Mouse (Mus musculus) forebrain, embryonic 15.5 days (tissue): ENCODE measurements around the gene Gnaz. TPM values are rescaled to one million over a fixed set of nuclear protein-coding genes. Genes with fewer than 3 reads are reported as not detected.
"Not testable (repeated sequence)": the region's sequence is repeated elsewhere in the genome, so short reads cannot be mapped to it uniquely, and the experiment has no call there.

Experiments used
- ATAC-seq: fragments of 200-750 bp; cut with Nextera tagmentation; replicated peaks from 2 replicates; pipeline ENCODE4 v1.8.0; 2017; ENCODE audit warnings: mild to moderate bottlenecking, moderate TSS enrichment, moderate library complexity
- H3K27ac ChIP-seq: fragments of 300-500 bp; sonication (generic); replicated peaks from 2 replicates; pipeline ENCODE4 v1.5.1; 2015; ENCODE audit warnings: mild to moderate bottlenecking, inconsistent platforms
- H3K27me3 ChIP-seq: fragments of 300-500 bp; sonication (generic); 2 replicates; pipeline ENCODE4 v1.6.1; 2015; ENCODE audit warnings: inconsistent platforms
- H3K36me3 ChIP-seq: fragments of 300-500 bp; sonication (generic); 2 replicates; pipeline ENCODE4 v1.6.1; 2015; ENCODE audit warnings: mild to moderate bottlenecking, inconsistent platforms
- H3K4me1 ChIP-seq: fragments of 300-500 bp; sonication (generic); 2 replicates; pipeline ENCODE4 v1.6.1; 2015; ENCODE audit warnings: inconsistent platforms
- H3K4me2 ChIP-seq: fragments of 300-500 bp; sonication (generic); replicated peaks from 2 replicates; pipeline ENCODE4 v1.6.1; 2015; ENCODE audit warnings: mild to moderate bottlenecking, inconsistent platforms
- H3K4me3 ChIP-seq: fragments of 300-500 bp; sonication (generic); 2 replicates; pipeline ENCODE4 v1.5.1; 2015; ENCODE audit warnings: mild to moderate bottlenecking, inconsistent platforms
- H3K9ac ChIP-seq: fragments of 300-500 bp; sonication (generic); replicated peaks from 2 replicates; pipeline ENCODE4 v1.6.1; 2015; ENCODE audit warnings: mild to moderate bottlenecking, inconsistent platforms
- H3K9me3 ChIP-seq: fragments of 300-500 bp; sonication (generic); 2 replicates; pipeline ENCODE4 v1.6.1; 2016; ENCODE audit warnings: inconsistent platforms
- whole genome bisulfite sequencing: fragments of 180-500 bp; shearing (Covaris S2); methylation state at CpG from one replicate; pipeline ENCODE4 v1.1.7; 2015; ENCODE audit warnings: mixed read lengths; 5-methylcytosine and 5-hydroxymethylcytosine counted together
- polyA plus RNA-seq: library from polyadenylated mRNA; unstranded; fragments of >200 nt; fragmentation: Nextera tagmentation; extraction: Ambion mirVana; gene quantifications from 2 replicates; pipeline ENCODE4 v1.2.1, GENCODE M21; 2015

Gene Gnaz
- polyA plus RNA-seq, 1 experiment from 2014 or later, result 44.9 TPM

DNA sequence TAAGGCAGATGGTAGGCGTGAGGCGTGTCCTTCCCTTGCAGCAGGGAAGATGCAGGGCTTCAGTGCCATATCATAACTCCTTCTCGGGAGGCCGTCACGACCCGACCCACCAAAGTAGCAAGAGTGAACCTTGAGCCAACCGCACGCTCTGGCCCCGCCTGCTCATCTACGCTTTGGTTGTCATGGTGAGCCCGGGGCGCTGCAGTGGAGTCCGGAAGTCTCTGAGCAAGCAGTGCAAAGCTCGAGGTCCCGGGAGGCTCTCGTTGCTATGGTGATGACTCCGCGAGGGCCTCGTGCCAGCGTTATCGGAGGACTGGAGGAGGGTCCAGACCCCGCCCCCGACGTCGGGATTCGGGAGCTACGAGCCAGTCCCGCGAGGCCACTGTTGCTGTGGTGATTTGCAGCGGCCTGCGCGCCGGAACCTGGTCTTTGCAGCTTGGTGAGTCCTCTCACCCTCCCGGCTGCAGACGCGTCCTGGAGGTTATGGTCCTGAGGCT is 70.0 kb downstream of the Gnaz start, which contains the start of gene Rab36:
TSS of gene Rab36 (plus strand) at position 176 of the 497 bp plus-strand sequence.
- Histone ChIP-seq H3K27ac (peak within 1 kb of the TSS; percentile 60), H3K4me2 (peak within 1 kb of the TSS; percentile 74), H3K27me3 (no peaks in the 10 kb centered on the region), H3K9ac (peak within 1 kb of the TSS; percentile 48), H3K9me3 (no peaks in the 10 kb centered on the region), H3K4me1 (peaks cover 30% of the 10 kb centered on the region), H3K4me3 (peak within 1 kb of the TSS; percentile 43), H3K36me3 (no peaks in the 10 kb centered on the region)
- under 1% methylated on average over 36 of the region's 36 CpGs for WGBS
- ATAC-seq, result peak; percentile 92

DNA sequence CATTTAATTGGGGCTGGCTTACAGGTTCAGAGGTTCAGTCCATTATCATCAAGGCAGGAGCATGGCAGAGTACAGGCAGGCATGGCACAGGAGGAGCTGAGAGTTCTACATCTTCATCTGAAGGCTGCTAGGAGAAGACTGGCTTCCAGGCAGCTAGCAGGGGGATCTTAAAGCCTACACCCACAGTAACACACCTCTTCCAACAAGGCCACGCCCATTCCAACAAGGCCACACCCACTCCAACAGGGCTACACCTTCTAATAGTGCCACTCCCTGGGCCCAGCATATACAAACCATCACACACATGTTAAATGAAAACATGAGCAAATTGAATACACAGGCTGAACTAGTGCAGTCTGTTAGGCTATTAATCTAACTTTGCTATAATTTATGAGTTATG is 75.1 kb downstream of the Gnaz start:
- H3K27me3 ChIP-seq, H3K36me3 ChIP-seq, H3K4me2 ChIP-seq, H3K27ac ChIP-seq, ATAC-seq, H3K9ac ChIP-seq, H3K9me3 ChIP-seq, H3K4me3 ChIP-seq, H3K4me1 ChIP-seq: not testable (repeated sequence)
- WGBS, result 13% methylated on average over 1 of the region's 1 CpGs

DNA sequence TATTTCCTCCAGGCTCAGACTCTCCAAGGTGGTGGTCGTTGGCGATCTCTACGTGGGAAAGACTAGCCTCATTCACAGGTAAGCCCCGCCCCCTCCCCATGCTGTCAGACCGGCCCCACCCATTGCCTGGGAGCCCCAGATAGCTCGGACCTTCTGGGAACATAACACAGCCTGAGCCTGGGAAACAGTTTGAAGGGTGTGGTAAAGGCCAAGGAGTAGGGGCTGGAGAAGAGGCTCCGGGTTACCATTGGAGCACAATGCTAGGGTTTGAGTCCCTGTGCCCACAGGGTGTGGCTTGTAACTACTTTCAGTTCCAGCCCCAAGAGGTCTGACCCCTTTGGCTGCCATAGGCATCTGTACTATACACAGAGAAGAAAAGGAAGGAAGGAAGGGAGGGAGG is 77.5 kb downstream of the Gnaz start:
- H3K4me2 ChIP-seq, result no peak overlapping the region
- 46% methylated on average over 7 of the region's 7 CpGs for WGBS
- no peak overlapping the region for H3K9ac ChIP-seq
- H3K36me3 ChIP-seq, result no peaks in the 10 kb centered on the region
- ATAC-seq, result no peak
- H3K4me1 ChIP-seq, result no peaks in the 10 kb centered on the region
- no peak overlapping the region for H3K27ac ChIP-seq
- no peak overlapping the region for H3K4me3 ChIP-seq
- H3K9me3 ChIP-seq, result no peaks in the 10 kb centered on the region
- no peaks in the 10 kb centered on the region for H3K27me3 ChIP-seq

DNA sequence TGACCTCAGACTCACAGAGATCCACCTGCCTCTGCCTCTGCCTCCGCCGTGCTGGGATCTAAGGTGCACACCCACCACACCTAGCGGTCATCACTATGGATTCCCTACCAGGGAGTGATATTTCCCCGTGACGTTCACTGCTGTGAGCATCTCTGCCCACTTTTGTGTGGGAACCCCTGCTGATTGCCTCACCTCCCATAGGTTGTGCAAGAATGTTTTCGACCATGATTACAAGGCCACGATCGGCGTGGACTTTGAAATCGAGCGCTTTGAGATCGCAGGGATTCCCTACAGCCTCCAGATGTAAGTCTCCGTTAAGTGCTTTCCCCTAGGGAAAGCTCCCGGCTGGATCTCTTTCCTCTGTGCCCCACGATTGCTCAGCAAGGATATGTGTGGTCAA is 78.9 kb downstream of the Gnaz start:
- H3K4me2 ChIP-seq, result no peak overlapping the region
- no peak overlapping the region for H3K4me3 ChIP-seq
- no peaks in the 10 kb centered on the region for H3K27me3 ChIP-seq
- no peak overlapping the region for H3K27ac ChIP-seq
- no peaks in the 10 kb centered on the region for H3K36me3 ChIP-seq
- H3K4me1 ChIP-seq, result no peaks in the 10 kb centered on the region
- no peak overlapping the region for H3K9ac ChIP-seq
- H3K9me3 ChIP-seq, result no peaks in the 10 kb centered on the region
- WGBS, result 92% methylated on average over 15 of the region's 15 CpGs
- ATAC-seq, result no peak

DNA sequence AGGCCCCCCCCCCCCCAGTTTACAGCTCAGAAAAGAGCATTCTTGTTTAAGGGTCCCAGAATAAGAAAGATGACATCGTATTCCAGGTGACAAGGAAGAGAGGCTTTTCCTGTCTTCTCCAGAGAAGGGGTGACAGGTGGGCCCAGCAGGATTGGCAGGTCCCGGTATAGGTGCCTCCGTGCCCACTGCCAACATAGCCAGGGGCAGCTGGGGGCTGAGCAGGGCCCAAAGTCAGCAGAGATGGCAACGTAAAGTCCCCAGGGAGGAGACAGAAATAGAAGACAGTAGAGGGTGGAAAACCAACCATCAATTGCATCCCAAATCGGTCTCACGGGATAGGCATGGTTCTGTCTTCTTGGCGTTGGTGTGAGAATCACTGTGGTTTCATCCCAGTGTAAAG is 81.7 kb downstream of the Gnaz start:
- no peaks in the 10 kb centered on the region for H3K27me3 ChIP-seq
- no peaks in the 10 kb centered on the region for H3K9me3 ChIP-seq
- no peaks in the 10 kb centered on the region for H3K36me3 ChIP-seq
- H3K4me2 ChIP-seq, result no peak overlapping the region
- H3K4me1 ChIP-seq, result no peaks in the 10 kb centered on the region
- 92% methylated on average over 7 of the region's 7 CpGs for WGBS
- no peak for ATAC-seq
- H3K9ac ChIP-seq, result no peak overlapping the region
- H3K27ac ChIP-seq, result no peak overlapping the region
- H3K4me3 ChIP-seq, result no peak overlapping the region

DNA sequence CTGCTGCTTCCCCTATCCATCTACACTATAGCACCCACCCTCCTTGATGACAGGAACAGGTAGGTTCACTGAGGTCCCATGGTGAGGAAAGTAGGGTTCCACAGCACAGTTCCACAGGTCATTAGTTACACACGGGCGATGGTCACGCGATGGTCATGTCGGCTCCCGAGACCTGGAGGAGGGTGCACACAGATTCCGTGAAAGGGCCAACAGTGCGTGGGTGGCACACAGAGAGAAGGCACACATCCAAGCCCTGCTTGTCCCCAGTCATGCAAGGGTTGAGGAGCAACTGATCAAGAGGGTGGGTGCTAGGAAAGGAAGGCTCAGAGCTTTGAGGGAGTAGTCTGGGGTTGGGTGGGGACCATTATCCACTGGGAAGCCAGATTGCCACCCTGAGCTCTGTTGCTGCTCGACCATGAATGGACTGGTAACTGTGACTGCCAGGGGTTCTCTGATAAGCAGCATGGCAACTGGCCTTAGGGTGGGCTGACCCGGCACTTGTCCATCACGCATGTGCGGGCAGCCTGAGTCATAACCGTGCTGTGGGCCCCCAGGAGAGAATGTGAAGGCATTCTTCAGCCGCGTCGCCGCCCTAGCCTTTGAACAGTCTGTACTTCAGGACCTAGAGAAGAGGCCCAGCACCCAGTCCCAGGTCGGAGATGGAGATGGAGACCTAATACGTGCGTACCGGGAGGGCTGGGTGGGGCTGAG is 84.5 kb downstream of the Gnaz start:
- H3K9ac ChIP-seq, result no peak overlapping the region
- no peaks in the 10 kb centered on the region for H3K27me3 ChIP-seq
- H3K4me2 ChIP-seq, result no peak overlapping the region
- H3K4me3 ChIP-seq, result no peak overlapping the region
- ATAC-seq, result no peak
- WGBS, result 92% methylated on average over 21 of the region's 21 CpGs
- peaks cover 5% of the 10 kb centered on the region for H3K4me1 ChIP-seq
- H3K9me3 ChIP-seq, result no peaks in the 10 kb centered on the region
- H3K27ac ChIP-seq, result no peak overlapping the region
- H3K36me3 ChIP-seq, result no peaks in the 10 kb centered on the region

DNA sequence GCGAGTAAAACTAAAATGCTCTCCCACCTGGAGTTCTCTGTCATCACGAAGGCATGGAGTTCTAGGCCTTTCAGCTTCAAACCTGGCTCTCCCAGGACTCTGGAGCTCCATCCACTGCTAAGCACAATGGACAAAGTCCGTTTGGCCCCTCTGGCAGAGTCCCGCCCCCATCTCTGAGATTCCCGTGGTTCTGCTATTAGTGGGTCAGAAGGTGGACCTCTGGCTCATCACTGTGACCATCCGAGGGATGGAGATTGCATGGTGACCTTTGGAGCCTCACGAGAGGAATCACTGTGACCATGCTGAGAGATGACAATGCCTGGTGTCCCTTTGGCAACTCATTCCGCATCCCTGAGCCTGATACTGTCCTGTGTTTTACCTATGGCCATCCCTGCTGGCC is 85.9 kb downstream of the Gnaz start:
- Histone ChIP-seq H3K4me2 (no peak overlapping the region), H3K9ac (no peak overlapping the region), H3K4me3 (no peak overlapping the region), H3K36me3 (no peaks in the 10 kb centered on the region), H3K27ac (no peak overlapping the region), H3K9me3 (no peaks in the 10 kb centered on the region), H3K4me1 (peaks cover 6% of the 10 kb centered on the region), H3K27me3 (no peaks in the 10 kb centered on the region)
- no peak for ATAC-seq
- 87% methylated on average over 8 of the region's 8 CpGs for WGBS

DNA sequence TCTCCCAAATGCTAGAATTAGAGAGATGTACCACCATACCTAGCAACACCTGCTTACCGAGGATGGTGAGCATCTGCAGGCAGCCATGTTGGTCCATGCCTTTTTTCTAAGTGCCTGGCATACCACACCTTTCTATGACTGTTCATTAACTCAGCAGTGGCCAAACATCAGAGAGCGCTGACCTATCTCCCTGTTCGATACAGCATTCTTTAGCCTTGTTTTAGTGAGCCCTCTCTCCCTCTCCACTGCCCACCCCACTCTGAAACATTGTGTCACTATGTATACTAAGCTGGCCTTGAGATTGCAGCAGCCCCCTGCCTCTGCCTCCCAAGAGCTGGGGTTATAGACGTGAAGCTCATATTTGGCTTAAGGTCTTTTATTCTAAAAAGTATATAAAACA is 86.7 kb downstream of the Gnaz start:
- no peaks in the 10 kb centered on the region for H3K9me3 ChIP-seq
- no peak overlapping the region for H3K4me2 ChIP-seq
- ATAC-seq, result no peak
- H3K27me3 ChIP-seq, result no peaks in the 10 kb centered on the region
- no peaks in the 10 kb centered on the region for H3K36me3 ChIP-seq
- peaks cover 7% of the 10 kb centered on the region for H3K4me1 ChIP-seq
- no peak overlapping the region for H3K4me3 ChIP-seq
- H3K27ac ChIP-seq, result no peak overlapping the region
- no peak overlapping the region for H3K9ac ChIP-seq
- 87% methylated on average over 4 of the region's 4 CpGs for WGBS

DNA sequence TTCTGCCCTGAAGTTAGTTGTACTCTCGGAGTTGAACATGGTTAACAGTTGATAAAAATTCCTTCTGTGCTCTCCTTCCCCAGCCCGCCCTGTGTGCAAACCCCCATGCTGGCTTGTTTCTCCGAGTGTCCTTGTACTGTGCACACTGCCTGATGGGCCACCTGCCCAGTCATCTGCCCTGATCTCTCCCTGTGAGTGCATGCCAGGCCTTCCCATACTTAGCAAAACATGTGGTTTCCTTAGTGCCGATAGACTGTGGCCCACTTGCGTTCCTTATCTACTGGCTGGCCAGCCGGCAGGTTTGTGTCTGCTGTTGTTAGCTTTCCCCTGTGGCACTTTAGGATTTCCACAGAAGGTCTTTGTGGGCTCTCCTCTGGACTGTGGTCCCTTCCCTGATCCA is 87.1 kb downstream of the Gnaz start:
- no peak overlapping the region for H3K9ac ChIP-seq
- peaks cover 10% of the 10 kb centered on the region for H3K4me1 ChIP-seq
- H3K27me3 ChIP-seq, result no peaks in the 10 kb centered on the region
- no peak overlapping the region for H3K27ac ChIP-seq
- H3K4me3 ChIP-seq, result no peak overlapping the region
- no peaks in the 10 kb centered on the region for H3K9me3 ChIP-seq
- H3K36me3 ChIP-seq, result no peaks in the 10 kb centered on the region
- ATAC-seq, result no peak
- no peak overlapping the region for H3K4me2 ChIP-seq
- 79% methylated on average over 6 of the region's 6 CpGs for WGBS

DNA sequence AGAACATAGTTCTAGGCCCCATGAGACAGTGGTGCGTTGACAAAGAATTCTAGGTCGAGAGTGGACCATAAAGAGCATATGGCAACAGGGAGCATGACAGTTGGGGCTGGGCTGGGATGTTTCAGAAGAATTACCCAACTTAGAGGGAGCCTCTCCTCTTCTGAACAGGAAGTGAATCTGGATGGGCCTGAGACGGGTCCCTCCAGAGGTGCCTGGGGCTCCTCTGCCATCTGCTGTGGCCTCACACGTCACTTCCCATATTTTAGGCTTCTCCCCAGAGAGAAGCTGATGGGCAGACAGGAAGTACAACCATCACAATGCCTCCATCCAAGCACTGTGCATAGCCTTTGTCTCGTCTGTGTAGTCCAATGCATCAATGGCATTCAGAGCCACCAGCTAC is 88.7 kb downstream of the Gnaz start:
- Histone ChIP-seq H3K27ac (no peak overlapping the region), H3K36me3 (no peaks in the 10 kb centered on the region), H3K27me3 (no peaks in the 10 kb centered on the region), H3K4me2 (no peak overlapping the region), H3K4me1 (peaks cover 20% of the 10 kb centered on the region), H3K9ac (no peak overlapping the region), H3K4me3 (no peak overlapping the region), H3K9me3 (no peaks in the 10 kb centered on the region)
- ATAC-seq, result no peak
- WGBS, result 79% methylated on average over 5 of the region's 5 CpGs

DNA sequence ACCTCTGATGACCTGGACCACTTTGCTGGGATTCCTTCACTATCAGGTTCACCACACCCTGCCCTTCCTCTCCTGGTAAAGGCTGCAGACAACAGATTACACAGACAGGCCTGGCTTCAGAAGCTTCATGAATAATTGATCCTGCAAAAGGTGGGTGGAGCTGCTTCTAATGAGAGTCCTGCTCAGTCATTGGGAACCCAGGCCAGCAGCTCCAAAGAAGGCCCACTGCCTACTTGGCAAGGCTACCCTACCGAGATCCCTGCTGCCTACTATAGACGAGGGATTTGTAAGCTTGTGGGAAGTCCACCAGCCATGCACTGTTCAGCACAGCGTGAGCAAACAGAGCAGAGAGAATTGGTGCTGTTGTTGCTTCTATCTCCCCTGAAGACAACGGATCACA is 89.3 kb downstream of the Gnaz start:
- 4% methylated on average over 4 of the region's 4 CpGs for WGBS
- no peak overlapping the region for H3K27ac ChIP-seq
- no peak for ATAC-seq
- H3K4me3 ChIP-seq, result no peak overlapping the region
- H3K9me3 ChIP-seq, result no peaks in the 10 kb centered on the region
- no peaks in the 10 kb centered on the region for H3K36me3 ChIP-seq
- no peak overlapping the region for H3K4me2 ChIP-seq
- H3K27me3 ChIP-seq, result no peaks in the 10 kb centered on the region
- H3K4me1 ChIP-seq, result peaks cover 22% of the 10 kb centered on the region
- no peak overlapping the region for H3K9ac ChIP-seq

DNA sequence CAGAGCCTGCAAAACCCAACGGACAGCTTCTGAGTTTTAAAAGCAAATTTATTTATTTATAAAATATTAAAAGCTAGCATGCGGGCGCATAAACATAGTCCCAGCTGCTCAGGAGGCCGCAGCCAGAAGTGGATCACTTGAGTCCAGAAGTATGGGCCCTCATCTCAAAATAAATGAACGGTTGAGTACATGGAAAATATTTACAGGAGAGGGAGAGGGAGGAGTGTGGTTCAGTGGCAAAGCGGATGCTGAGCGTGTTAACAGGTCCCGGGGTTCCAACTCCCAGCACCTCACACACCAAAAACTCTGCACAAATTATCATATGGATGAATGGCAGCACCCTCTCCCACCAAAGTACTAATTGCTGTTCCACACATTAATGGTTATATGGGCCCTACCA is 91.4 kb downstream of the Gnaz start:
- Histone ChIP-seq H3K9me3 (no peaks in the 10 kb centered on the region), H3K9ac (no peak overlapping the region), H3K27ac (no peak overlapping the region), H3K36me3 (no peaks in the 10 kb centered on the region), H3K27me3 (no peaks in the 10 kb centered on the region), H3K4me3 (no peak overlapping the region), H3K4me2 (no peak overlapping the region), H3K4me1 (peaks cover 43% of the 10 kb centered on the region)
- 80% methylated on average over 8 of the region's 8 CpGs for WGBS
- no peak for ATAC-seq
